Mouse (Mus musculus) thymus, postnatal 25 days (tissue): ENCODE measurements around the gene Mus81.
"Not testable (repeated sequence)": the region's sequence is repeated elsewhere in the genome, so short reads cannot be mapped to it uniquely, and the experiment has no call there.

Experiments
- DNase-seq: peaks from one replicate; pipeline ENCODE4 v3.0.0; 2022

Mus81 gene

DNA sequence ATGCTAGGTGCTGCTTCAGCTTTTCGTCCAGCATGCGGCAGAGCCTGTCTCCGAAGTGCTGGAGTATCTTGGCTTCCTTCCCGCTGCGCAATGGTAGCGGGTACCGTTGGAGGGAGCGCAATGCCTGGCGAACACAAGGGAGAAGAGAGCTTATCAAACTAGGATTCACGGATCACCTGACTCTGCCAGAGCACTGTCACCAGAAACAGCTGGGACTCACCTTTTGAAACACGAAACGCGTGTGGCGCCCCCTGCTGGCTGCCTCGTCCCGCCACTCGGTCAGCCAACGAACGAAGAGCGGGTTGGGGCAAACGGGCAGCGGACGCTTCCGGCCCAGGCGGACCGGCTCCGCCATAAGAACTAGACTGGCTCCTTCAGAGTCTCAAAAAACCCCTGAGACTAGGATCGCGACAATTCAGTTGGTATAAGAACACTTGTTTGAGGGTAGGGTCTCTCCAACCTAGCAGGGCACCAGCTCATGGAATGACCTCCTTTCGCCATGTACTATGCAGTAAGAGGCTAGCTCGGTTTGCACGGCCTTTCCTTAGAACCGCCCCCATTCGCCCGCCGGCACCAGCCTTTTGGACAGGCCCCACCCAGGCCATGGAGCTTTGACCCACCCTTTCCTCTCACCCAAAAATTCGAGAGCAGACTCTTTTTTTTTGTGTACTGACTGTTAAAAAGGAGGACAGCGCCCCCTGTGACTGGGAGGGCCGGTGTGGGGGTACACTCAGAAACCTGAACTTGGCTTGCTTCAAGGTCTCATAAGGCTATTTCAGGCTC lies at the start of gene Mus81:
Gene Mus81 (minus strand): TSS at position 635 of the 783 bp plus-strand sequence.
- peak; percentile 97 for DNase-seq

DNA sequence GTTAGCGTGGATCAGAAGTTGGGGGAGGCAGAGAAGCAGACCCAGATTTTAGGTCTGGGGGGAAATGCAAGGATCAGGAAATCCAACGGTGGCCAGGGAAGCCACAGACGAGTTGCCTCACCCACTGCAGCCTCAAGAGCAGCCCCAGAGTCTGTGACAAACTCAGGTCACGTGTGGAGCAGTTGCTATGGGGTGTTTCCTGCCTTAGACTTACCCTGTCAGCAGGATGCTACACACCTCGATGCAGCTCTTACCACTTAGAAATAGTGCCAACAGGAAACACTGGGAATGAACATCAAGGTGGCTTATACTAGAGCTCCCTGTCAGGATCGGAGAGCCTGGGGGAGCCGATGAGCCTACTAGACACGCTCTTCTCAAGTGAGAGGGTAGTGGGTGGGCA lies 44.3 kb upstream of the Mus81 start:
- DNase-seq: peak; percentile 12

DNA sequence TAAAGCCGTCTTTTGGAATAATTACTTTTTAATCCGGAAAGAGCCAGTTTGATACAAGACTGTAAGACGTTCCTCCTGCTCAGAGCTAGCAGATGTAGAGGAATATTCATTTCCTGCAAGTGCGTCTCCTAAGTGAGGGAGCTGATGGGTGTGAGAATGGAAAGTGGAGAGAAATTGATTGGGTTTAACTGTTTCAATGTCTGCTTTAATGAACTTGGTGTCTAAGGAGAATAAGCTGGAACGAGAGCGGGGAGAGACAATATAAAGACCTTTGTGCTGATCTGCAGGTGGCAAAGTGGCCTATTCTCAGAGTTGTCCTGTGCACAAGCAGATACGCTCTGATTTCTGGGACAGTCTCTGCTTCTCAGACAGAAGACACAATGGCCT lies 41.9 kb upstream of the Mus81 start:
- no peak for DNase-seq

DNA sequence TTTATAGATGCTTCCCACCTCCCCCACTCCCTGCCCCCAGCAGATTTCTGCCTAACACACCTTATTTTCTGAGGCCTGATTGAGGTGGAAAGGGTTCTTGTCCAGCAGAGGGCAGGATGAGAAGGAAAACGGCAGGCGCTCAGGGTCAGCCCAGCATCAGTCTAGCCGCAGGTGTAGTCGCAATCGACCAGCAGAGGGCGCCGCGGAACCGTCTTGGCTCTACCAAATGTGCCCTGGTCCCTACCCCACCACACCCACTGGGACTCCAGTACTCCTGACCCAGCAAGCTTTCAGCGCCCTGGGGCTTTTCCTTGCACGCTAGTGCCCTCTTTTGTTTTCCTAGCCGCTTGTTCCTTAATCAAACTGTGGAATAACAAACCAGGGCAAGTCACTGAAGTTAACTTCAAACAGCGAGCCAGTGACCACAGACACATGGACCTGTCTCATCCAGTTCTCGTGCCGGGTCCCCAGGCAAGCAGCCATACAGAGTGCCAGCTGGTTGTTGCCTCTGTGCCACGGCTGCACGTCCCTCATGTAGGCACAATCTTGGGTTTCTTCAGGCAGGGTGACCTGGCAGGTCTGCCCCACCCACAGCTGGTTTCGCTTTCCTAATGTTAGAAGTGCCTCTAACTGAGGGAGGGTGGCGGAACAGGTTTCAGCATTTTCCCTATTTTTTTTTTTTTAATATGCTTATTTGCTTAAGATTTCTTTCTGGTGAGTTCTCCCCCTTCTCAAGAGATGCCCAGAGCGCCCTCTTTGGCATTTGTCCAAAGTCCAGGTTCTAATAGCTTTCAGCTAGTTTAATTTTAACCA lies 41.3 kb upstream of the Mus81 start:
- DNase-seq: peak; percentile 94

DNA sequence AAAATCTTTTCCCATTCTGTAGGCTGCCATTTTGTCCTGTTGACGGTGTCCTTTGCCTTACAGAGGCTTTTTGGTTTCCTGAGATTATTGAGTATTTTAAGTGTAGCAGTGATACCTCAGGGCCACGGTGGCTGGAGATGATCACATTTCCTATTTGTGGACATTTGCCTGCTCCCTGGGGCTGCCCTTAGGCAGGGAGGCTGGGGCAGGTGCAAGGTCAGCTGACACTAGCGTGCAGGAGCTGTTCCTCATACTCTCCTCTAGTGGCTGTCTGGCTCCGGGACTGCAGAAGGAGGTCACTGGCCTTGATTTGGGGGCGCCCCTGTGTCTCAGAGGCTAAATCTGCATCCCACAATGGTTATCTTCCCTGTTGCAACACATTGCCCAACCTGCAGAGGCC lies 37.0 kb upstream of the Mus81 start:
- no peak for DNase-seq

DNA sequence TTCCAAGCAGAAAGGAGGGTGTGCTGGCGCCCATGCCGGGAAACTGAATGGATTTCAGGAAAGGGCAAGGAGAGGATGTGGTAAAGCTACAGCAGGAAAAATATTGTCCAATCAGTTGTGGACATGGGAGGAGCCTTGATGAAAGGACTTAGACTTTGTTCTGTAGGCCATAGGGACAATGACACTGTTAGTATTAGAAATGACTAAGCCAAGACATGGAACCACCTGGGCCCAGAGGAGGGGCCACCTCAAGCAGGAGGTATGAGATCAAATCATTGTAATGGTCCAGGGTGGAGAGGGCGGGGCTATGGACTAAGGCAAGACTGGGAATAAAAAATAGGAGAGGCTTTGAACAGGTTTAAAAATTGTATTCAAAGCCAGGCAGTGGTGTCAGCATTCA lies 30.5 kb upstream of the Mus81 start:
- no peak for DNase-seq

DNA sequence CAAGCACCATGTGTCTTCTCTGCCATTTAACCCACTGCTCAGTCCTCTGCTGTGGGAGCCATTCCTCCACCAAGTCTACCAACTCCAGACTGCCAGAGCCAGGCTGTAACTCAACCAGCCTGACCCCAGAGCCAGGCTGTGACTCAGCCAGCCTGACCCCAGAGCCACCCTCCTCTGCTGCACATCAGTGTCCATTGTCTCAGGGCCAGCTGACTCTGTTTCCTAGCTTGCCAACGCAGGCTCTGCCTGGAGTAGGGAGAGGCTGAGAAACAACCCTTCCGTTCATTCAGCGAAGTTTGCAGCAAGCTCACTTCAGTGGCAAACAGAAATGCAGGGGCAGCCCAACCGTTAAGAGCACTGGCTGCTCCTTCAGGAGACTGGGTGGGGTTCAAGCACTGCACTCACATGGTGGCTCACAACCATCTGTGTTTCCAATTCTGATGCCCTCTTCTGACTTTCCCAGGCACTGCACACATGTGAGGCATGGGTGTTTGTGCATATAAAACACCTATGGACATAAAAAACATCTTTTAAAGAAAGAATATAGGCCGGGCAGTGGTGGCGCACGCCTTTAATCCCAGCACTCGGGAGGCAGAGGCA lies 28.8 kb upstream of the Mus81 start:
- no peak for DNase-seq

DNA sequence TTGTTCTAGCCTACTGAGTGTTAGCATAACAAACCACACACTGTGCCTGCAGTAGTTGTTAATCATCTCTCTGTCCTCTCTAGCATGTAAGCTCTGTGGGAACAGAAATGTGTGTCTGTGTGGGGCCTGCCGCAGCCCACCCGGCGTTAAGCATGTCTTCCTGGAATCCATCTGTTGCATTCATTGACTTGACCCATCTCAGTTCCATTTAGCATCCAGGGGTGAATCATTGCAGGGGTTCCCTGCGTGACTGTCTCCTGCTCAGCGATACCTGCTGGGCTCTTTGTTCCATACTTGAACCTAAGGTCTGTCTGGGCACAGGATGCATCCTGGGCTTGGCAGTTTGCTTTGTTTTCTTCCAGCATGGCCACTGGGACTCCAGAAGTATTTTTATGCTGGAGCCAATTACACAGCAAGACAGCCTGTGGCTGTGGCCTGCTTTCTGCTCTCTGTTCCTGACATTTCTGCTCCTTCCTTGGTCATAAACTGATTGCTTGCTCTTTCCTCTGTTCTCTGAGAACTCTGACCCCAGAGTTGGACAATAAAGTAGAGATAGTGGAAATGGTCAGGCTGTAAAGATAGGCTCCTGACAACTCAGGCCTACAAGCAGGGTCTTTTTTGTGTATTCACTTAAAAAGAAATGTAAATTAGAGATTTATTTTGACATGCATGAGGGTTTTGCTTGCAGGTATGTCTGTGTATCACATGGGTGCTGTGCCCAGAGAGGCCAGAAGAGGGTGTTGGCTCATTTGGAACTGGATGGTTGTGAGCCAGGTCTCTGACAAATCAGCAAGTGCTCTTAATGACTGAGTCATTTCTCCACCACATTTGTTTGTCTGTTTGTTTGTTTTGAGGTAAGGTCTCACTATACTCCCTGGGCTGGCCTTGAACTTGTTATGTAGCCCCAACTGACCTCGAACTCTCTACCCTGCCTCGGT lies 27.9 kb upstream of the Mus81 start:
- no peak for DNase-seq

DNA sequence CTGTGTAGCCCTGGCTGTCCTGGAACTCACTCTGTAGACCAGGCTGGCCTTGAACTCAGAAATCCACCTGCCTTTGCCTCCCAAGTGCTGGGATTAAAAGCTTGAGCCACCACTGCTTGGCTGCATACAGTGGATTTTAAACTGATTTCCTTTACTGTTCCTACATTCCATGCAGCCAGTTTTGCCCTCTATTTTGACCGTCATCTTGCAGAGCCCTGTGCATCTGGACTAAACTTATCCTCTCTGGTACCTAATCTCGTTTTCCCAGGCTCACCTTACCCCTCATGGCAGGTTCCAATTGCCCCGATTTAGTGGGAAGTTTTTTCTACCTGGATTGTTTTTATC lies 24.8 kb upstream of the Mus81 start:
- no peak for DNase-seq

DNA sequence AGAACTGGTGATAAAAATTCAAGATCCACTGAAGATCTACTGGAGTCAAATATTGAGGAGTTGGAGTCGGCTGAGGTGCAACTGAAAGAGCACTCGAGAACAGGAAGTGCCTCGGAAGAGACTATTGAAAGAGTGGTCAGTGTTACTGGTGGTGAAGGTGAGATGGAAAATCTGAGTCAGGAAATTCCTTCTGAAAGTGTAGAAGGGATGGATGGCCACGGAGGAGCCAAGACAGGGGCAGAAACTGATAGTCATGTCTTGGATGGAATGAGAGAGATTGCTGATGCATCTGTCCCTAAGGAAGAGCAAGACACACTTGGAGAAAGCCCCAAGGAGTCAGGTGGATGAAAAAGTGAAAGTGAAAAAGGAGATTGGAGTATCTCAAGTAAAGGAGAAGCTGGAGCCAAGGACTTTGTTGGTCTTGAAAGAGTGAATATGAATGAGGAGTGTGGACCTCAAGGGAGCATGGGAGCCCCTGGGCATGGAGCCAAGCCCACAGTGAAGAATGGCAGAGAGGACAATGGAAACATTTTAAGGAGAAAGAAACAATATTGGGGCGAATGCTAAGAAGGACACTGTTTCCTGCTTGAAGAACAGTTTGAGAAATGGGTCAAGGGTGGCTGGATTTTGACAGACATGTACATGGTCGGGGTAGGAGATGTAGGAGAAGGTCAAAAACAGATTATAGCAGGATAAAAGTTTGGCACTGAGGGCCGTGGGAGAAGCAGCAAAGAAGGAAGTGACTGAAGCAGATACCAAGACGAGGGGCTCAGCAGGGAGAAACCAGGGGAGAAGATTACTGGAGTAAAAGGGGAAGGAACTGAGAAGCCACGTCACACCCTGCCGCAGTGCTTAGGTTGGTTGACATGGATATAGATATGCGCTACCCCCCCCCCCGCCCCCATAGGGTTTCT lies 24.1 kb upstream of the Mus81 start:
- DNase-seq: no peak

DNA sequence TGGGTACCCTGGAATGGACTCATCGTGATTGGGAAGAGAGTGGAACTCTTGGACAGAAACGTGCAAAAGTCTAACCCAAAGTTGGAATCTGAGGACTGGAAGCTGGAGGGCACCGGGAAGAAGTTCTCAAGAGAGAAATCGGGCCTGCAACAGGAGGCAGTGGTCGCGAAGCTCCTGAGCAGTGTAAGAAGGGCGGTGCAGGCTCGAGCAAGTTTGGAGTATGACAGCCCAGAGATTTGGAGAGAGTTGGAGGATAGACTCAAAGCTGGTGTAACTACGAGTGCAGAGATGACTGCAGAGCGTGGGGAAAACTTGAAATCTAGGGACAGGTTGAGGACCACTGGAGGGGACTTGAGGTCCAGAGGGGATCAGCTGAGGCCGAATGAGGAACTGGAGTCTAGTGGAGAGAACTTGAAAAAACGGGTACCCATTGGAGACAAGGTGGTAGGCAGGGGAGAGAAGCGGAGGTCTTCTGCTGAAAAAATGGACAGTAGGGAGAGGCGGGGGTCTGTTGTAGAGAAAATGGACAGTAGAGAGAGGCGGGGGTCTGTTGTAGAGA lies 23.0 kb upstream of the Mus81 start:
- DNase-seq: no peak

DNA sequence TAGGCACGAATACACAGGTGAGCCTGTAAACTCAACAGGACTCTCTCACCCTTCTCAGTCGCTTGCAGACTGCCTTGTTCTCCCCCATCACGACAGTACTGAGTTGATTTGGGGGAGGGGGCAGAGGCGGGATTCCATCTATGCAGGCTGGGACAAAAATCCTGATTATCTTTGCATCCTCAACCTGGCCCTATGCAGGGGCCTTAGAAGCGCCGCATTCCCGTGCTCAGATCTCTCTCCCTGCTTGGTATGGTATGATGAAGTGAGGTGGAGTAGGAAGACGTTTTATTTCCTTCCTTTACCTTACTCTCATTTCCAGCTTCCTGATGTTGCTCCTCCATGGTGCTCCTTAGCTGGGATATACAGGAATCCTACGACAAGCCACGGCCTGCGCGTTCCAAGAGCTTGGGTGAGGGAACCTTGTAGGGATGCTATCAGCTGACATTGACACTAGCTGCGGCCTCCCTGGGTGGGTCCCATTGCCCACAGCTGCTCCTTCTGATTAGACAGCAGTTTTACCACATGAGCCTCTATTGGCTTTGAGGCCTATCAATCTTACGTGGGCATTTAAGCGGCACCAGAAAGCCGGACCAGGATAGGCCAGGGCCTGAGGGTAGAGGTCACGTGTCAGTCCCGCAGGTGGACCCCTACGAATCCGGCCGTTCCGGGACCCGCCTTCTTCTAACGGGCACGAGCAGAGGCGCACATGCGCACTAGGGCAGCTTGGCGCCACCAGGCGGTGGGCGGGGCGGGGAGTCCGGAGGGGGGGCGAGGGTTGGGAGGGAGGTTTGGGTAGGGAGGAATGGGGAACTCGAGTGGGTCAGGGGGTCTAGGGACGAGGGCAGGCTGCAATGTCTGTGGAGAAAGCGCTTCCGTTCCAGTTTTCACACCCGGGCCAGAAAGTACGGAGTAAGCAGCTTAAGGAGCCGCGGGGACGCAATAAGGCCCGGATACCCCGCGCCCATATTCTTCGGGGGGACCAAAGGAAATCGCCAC lies 22.1 kb upstream of the Mus81 start, which contains the start of gene Snx32:
Gene Snx32 (minus strand): TSS at position 508 of the 996 bp plus-strand sequence.
- DNase-seq: peak; percentile 96

DNA sequence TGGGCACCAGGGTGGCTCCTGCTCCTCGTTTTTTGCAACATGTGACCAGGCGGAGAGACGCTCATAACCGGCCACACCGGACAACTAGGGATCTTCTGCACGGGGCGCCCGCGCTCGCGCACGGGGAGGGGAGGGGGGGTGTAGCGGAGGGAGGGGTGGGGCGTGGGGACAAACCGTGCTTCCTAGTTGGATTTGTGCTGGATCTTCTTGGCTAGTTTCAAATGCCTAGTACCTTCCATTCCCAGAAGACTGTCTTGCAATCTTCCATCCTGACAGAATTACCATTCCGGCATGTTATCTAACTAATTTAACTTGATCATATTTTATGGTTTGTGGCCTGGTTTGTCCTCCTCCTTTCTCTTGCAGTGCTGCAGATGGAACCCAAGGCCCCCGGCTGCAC lies 15.5 kb upstream of the Mus81 start, which contains the start of gene 1700020D05Rik:
Gene 1700020D05Rik (minus strand): TSS at position 101 of the 400 bp plus-strand sequence.
- no peak for DNase-seq

DNA sequence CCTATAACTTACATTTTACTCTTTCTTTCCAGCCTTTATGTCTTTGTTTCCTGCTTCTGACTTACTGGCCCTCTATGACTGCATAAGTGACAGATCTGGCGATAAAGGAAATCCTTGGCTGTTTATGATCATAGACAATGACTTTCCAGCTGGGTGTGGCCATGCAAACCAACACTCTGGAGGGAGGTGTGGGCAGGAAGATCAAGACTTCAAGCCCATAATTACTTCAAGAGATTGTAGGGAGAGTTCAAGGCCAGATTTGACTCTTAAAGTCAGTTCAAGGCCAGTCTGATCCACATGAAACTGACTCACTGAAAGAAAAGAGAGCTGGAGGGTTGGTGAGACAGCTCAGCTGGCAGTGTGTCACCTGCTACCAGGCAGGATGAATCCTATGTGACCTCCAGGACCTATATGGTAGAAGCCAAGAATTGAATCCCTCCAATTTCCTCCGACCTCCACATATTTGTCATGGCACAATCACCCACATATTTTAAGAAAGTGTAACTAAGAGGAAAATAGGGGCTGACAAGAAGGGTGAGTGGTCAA lies 12.2 kb upstream of the Mus81 start:
- no peak for DNase-seq

DNA sequence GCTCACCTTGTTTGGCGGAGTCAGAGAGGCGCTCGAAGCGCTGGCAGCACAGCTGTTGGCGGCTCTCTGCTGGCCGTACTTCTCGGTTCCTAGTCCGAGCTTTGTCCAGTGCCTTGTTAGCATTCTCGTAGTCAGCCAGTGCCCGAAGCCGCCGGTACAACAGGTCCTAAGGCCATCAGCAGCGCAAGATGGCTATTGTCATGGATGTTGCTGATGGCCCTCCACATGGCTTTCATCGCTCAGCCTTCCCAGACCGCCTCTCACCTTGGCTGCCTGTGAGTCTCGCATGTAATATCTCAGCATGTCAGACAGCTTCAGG lies 7.8 kb upstream of the Mus81 start:
- DNase-seq: no peak

DNA sequence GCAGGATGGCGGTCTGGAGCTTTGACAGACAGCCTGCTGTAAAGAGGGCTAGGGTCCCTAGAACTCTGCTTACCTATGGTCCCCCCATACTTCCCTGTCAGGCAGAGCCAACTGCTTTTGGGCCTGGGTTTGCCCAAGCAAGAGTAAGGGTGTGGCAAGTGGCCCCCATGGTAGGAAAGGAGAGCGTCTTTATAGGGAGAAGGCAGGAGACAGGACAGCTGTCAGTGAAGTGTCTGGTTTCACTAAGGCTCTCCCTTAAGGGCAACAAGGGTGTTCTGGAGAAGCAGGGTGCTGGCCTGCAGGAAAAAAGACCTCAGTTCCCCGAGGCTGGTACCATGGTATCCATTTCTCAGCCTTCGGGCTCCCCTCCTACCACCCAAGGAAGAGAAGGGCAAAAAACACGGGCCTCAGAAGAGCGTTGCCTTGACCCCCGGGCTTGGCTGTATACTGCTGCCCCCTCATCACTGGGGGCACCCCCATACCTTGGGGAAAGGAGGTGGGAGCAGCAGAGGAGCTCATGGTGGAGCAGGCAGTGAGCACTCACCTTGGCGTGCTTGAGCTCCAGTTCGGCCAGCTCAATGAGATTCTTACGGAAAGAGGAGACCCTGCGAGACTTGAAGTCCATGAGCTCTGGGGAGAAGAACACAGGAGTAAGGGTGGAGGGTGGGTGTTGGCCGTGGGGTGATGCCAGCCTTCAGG lies 7.3 kb upstream of the Mus81 start:
- no peak for DNase-seq

DNA sequence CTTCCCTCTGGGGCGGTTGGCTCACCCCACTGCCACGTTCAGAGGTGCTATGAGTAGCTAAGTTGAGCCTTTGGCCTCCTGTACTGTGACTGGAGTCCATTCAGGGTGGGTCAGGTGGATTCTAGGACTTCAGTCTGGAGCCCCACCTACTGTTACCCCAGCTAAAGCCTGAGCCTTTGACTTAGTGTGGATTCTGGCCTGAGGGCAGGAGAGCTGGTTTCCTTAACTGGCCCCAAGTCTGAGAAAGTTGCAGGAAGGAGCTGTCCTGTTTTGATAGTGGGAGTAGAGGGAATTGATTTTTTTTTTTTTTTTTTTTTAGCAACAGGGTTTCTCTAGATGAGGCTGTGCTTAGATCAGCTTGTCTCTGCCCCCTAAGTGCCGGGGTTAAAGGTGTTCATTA lies 6.1 kb upstream of the Mus81 start:
- DNase-seq: no peak

DNA sequence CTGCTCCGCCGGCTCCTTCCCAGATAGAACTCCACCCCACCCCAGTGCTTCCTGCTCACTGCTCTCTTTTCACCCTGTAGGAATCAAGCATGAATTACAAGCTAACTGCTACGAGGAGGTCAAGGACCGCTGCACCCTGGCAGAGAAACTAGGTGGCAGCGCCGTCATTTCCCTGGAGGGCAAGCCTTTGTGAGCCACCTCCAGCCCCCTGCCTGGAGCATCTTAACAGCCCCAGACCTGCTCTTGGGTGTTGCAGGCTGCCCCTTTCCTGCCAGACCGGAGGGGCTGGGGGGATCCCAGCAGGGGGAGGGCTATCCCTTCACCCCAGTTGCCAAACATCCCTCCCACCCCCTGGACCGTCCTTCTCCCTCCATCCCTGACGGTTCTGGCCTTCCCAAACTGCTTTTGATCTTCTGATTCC lies 5.1 kb upstream of the Mus81 start:
- not testable (repeated sequence) for DNase-seq

DNA sequence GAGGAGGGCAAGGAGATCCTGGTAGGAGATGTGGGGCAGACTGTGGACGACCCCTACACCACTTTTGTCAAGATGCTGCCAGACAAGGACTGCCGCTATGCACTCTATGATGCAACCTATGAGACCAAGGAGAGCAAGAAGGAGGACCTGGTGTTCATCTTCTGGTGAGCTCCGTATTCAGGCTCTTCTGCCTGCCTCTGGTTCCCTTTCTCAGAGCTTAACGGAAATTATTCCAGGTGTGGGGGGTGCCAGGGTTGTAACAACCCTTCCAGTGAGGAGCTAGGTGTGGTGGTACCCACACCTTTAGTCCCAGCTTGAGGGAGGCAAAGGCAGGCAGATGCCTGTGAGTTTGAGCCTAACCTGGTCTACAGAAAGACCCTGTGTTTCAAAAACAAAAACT lies 4.4 kb upstream of the Mus81 start:
- DNase-seq: no peak
